Mouse (Mus musculus) cerebellum, adult 18-20 months (tissue): ENCODE measurements at regions not wholly inside any gene's neighbourhood (a gene's known extent, or its start where the extent isn't known, plus 50 kb on each side); places are given as distances from the start of the nearest gene placed in this dataset.

Experiments
- DNase-seq, 2 experiments: peaks; one replicate each; pipeline ENCODE4 v3.0.0; 2021

GRCm38 (mm10) chr13:45218251-45218650, 139.8 kb downstream of the Gm9817 start:
- no peak for DNase-seq

- DNase-seq, result no peak
Measured at GRCm38 (mm10) chr13:45219671-45220070, 141.2 kb downstream of the Gm9817 start.

GRCm38 (mm10) chr13:45230804-45231203, 152.3 kb downstream of the Gm9817 start:
- DNase-seq, result peak; percentile 12 to 17

- DNase-seq, result no peak
Measured at GRCm38 (mm10) chr13:45235236-45235635, 154.3 kb upstream of the Mylip start.

GRCm38 (mm10) chr13:45238258-45238657, 151.3 kb upstream of the Mylip start:
- no peak for DNase-seq

- DNase-seq, result peak; percentile 20 to 22
Measured at GRCm38 (mm10) chr13:45239153-45239552, 150.4 kb upstream of the Mylip start.

DNA sequence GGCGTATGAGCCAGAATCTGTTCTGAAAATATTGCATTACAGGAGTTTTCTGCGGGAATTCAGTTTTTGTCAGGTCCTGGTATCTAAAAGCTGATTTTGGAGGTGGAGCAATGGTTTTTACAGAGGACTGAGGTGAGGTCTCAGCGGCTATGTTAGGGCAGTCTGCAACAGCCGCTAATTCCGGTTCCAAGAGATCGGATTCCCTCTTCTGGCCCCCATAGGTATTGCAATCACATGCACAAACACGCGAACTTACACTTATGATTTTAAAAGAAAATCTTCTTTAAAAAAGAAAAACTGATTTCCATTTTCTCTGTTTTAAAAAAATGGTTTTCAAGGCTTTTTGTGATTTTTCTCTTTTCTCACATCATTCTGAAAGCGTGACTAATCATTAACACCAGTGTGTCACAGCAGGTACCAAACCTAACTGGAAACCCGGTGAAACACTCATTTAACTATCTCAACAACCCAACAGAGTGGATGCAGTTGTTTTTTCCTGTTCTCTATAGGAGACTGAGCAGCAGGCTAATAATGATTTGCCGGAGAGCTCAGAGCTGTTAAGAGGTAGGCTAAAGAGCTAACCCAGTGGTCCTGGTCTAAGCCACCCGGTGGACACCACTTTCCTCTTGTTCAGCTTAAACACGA, 149.4 kb upstream of the Mylip start:
- no peak for DNase-seq

DNA sequence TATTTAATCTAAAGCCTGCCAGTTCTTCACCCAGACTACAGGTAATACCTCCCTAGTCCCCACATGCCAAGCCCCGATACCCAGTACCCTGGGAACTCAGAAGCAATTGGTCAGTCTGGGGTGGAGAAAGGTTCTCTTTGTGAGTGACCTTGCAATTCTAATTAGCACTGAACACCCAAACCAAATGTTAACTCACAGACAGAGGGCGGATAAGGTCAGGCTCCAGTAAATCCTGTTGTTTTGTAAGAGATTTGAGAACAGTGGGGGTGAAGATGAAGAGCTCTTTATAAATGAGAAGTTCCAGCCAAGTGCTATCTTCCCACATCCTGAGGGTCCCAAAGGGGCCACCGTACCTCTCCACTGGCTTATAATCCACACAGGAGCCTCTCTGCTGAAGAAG, 147.3 kb upstream of the Mylip start:
- no peak for DNase-seq

DNA sequence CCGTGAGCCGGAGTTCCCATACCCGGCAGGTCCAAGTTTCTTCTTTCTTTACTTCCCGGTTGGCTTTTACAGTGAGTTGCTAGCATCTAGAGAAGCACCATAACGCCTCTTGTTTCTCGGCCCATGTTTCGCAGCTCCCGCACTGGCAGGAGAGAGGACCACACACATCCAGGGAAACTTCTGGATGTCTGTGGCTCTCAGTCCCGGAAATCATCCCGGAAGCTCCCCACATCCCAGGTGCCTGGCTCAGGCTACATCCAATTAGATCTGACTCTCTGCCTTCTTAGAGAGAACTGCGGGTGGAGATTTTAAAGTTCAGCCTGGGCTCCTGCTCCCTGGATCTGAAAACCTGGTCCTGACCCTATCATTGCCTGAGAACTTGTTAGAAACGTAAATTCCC, 146.8 kb upstream of the Mylip start:
- DNase-seq, result no peak

GRCm38 (mm10) chr13:45245651-45246050, 143.9 kb upstream of the Mylip start:
- DNase-seq, result no peak

DNA sequence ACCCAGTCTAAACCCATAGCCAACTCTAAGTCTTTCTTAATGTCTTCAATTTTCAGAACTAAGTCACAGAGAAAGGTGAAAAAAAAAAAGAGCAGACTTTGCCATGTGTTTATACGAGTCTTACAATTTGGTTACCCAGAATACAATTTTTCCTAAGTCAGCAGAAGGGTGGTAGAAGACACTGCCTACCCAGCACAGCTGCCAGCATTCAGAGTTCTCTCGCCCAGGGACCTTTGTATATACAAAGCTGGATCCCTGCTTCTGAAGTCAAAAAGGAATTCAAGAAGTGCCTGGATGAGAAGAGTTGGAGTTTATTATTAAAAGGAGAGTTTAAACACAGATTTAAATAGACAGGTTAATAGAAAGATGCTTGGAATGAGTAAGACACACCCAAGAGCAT, 143.2 kb upstream of the Mylip start:
- no peak for DNase-seq

DNA sequence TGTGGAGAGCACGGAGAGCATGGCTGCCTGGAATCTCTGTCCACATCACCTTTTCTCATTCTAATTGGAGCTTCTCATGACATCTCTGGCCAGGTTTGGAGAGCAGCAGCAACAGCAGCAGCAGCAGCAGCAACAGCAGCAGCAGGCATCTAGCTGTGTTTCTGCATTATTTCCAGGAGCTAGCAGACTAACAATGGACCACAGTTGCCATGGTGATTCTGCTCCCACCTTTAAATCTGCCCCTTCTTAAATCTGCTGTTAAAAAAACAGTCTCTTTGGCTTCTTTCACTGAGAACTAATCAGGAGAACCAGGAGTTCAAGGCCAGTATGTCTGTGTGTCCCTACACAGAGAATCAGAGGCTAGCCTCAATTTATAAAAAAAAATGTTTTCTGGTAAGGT, 139.5 kb upstream of the Mylip start:
- no peak for DNase-seq

- no peak for DNase-seq
Measured at GRCm38 (mm10) chr13:45251068-45251467, 138.5 kb upstream of the Mylip start.

GRCm38 (mm10) chr13:45252126-45252525, 137.4 kb upstream of the Mylip start:
- no peak for DNase-seq

DNA sequence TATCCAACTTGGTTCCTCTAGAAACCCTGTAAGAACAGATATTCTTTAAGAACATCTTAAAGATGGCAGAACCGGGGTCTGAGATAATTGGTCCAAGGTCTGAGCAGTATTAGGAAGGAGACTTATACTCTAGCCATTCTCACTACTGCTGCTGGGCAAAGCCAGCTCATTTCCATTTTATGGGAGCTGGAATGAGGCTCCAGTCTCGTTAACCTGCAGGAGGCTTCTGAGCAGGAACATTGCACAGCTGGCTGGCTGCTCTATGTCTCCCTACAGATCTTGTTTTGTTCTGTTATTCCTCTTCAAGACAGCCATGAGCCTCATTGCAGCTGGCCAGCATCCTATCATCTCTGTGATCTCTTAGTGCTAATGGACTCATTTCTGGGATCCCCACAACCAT, 136.3 kb upstream of the Mylip start:
- DNase-seq, result no peak

- no peak for DNase-seq
Measured at GRCm38 (mm10) chr13:45255277-45255676, 134.3 kb upstream of the Mylip start.

GRCm38 (mm10) chr13:45262011-45262410, 127.5 kb upstream of the Mylip start:
- no peak for DNase-seq

DNA sequence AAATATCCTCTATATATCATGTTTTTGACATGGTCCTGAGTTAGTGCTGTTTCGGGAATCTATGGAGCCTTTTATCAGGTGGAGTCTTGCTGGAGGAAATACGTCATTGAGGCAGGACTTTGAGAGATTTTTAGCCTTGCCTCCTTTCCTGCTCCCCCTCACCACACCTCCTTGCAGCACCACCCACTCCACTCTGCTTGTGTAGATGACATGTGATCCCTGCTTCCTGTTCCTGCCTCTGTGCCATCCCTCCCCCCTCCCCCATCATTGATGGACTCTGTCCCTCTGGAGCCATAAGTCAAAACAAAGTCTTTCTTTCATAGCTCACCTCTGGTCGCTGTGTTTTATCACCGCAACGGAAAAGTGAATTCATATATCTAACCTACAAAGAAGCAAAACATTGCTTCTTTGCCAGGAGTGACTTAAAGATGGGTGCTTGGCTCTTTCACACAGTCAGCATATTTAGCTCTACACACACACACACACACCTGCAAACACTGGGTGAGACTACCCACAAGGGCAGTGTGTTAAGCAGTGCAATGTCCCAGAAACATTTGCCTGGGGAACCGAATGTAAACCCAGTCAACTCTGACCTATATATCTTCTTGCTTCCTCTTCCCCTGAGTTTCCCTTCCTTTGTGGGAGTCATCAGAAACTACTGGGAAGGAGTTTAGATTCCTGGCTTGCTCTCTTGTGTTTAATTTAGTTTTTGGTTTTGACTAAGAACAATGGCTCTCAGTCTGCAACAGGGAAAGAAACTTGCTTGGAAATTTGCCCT, 123.1 kb upstream of the Mylip start:
- no peak for DNase-seq

DNA sequence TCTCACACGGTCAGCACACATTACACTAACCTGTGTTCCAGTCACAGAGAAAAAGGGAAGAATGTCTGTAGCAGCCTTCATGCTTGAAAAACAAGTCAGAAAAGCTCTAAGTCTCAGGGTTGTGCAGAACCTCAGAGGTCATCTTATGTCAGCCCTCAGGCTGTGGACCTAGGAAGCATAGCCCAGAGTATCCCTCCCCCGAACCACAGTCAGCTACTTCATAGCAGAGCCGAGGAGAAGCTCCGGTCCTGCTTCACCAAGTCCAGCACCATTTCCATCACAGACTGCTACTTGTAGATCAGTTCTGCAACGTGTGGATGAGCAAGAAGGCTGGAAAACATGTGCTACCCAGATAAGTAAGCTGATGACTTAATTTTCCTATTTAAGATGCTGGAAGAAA, 122.1 kb upstream of the Mylip start:
- DNase-seq, result no peak

- no peak for DNase-seq
Measured at GRCm38 (mm10) chr13:45267906-45268305, 121.6 kb upstream of the Mylip start.

DNA sequence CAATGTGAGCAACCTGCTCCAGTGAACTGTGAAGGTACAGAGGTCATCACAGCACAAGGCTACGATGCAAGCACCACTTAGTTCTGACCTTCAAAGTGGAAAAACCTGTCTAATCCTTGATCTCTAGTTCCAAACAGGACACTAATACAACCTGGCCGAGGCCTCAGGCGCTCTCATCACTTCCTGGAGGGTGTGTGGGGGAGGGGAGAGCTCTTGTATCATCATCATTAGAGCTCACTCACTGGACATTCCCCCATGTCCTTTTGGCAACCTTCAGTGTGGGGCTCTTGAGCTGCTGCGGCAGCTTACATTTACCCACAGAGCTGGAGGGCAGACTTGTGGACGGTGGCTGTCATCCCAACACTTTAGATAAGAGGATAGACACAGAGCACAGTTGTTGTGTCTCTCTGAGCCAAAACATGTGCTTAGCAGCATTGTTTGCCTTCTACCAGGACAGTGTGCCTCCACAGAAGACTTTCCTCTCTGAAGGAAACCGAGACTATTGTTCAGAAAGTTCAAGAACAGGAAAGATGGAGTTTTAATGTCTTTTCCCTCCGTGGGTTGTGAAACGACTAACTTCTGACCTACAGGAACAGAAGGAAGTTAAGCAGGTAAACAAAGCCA, 115.2 kb upstream of the Mylip start:
- no peak for DNase-seq

- no peak for DNase-seq
Measured at GRCm38 (mm10) chr13:45275391-45275790, 114.2 kb upstream of the Mylip start.

DNA sequence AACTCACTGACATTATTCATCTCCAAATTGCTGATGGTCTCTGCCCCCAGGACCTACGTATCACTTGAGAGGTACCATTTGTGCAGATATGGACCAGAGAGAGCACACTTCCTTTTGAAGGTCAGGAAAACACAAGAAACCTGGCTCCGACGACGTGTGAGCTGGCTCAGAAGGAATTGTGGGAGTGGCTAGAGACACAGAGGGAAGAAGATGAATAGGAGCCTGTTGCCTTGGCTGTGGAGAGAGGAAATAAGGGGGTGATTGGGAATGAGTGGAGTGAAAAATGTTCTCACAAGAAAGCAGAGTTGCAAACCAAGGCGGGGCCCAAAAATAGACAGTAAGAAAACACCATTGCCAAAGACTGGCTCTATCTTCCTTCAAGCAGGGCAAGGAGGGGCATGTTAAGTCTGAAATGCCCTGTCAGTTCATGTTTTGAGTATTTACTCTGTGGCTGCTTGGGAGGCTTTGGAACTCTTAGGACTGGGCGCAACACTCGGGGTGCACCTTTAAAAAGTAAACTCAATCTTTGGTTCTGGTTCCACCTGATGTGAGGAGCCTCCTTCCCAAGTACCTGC, 111.6 kb upstream of the Mylip start:
- no peak for DNase-seq

DNA sequence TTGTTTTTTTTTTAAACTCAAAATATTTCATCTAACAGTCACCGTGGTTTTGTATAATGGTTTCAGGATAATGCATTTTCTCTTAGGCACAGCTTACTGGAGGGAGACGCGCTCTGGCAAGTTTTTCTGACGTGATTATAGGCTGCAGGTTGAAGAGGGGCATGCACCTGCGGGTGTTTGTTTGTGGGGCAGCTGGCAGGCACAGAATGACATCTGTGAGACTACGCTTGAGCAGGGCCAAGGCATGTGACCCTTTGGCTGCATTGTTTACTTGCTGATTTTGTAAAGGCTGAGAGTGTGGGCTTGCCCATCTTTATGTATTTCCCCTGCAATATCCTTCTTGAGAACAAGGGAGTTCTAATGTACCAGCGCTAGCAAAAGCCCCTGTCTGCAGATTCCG, 108.4 kb upstream of the Mylip start:
- DNase-seq, result no peak
